Mouse (Mus musculus) limb, embryonic 13.5 days (tissue): ENCODE measurements around the gene Pin4. TPM values are rescaled to one million over a fixed set of nuclear protein-coding genes. Genes with fewer than 3 reads are reported as not detected.

Experiments used
- ATAC-seq: fragments of 200-750 bp; cut with Nextera tagmentation; 2 replicates; pipeline ENCODE4 v1.8.0; 2017; ENCODE audit warnings: low read depth, moderate number of reproducible peaks, moderate TSS enrichment; ENCODE audit not compliant: low FRiP score
- H3K27ac ChIP-seq: fragments of 300-500 bp; sonication (generic); 2 replicates; pipeline ENCODE4 v1.5.1; 2015; ENCODE audit warnings: inconsistent platforms, mild to moderate bottlenecking, moderate library complexity
- H3K27me3 ChIP-seq: fragments of 300-500 bp; sonication (generic); 2 replicates; pipeline ENCODE4 v1.6.1; 2015; ENCODE audit warnings: mild to moderate bottlenecking, inconsistent platforms
- H3K36me3 ChIP-seq: fragments of 300-500 bp; sonication (generic); 2 replicates; pipeline ENCODE4 v1.6.1; 2015; ENCODE audit warnings: inconsistent platforms, mild to moderate bottlenecking, moderate library complexity
- H3K4me1 ChIP-seq: fragments of 300-500 bp; sonication (generic); 2 replicates; pipeline ENCODE4 v1.6.1; 2015; ENCODE audit warnings: inconsistent platforms
- H3K4me2 ChIP-seq: fragments of 300-500 bp; sonication (generic); replicated peaks from 2 replicates; pipeline ENCODE4 v1.6.1; 2015; ENCODE audit warnings: inconsistent platforms, mild to moderate bottlenecking, moderate library complexity
- H3K4me3 ChIP-seq: fragments of 300-500 bp; sonication (generic); 2 replicates; pipeline ENCODE4 v1.5.1; 2015; ENCODE audit warnings: moderate library complexity, mild to moderate bottlenecking, inconsistent platforms
- H3K9ac ChIP-seq: fragments of 300-500 bp; sonication (generic); 2 replicates; pipeline ENCODE4 v1.6.1; 2015; ENCODE audit warnings: mild to moderate bottlenecking, inconsistent platforms
- H3K9me3 ChIP-seq: fragments of 300-500 bp; sonication (generic); 2 replicates; pipeline ENCODE4 v1.6.1; 2016; ENCODE audit warnings: inconsistent platforms
- WGBS: fragments of 180-500 bp; shearing (Covaris S2); methylation state at CpG from one replicate; pipeline ENCODE4 v1.1.7; 2015; 5-methylcytosine and 5-hydroxymethylcytosine counted together
- polyA plus RNA-seq: library from polyadenylated mRNA; unstranded; fragments of >200 nt; fragmentation: Nextera tagmentation; extraction: Ambion mirVana; gene quantifications from 2 replicates; pipeline ENCODE4 v1.2.1, GENCODE M21; 2015

Pin4 gene
- 74.8 and 75.3 TPM in 2 replicates for polyA plus RNA-seq

GRCm38 (mm10) chrX:102119042-102119864 lies at the start of gene Pin4:
Gene Pin4 (plus strand): TSS chrX:102119447.
- Histone ChIP-seq H3K27me3 (peaks cover 10% of the 10 kb centered on the region; the same call in 1 of the 2 replicates), H3K4me2 (peak within 1 kb of the TSS; percentile 68), H3K9ac (peak within 1 kb of the TSS; percentile 73), H3K27ac (no peak within 1 kb of the TSS), H3K4me3 (peak within 1 kb of the TSS; percentile 64), H3K4me1 (0 out of 2 replicates have a peak, but pooled peaks cover 2% of the 10 kb centered on the region), H3K36me3 (peaks cover 13% of the 10 kb centered on the region), H3K9me3 (no peaks in the 10 kb centered on the region)
- peak; percentile 99 for ATAC-seq
- 17% methylated on average over 30 of the region's 30 CpGs for WGBS

DNA sequence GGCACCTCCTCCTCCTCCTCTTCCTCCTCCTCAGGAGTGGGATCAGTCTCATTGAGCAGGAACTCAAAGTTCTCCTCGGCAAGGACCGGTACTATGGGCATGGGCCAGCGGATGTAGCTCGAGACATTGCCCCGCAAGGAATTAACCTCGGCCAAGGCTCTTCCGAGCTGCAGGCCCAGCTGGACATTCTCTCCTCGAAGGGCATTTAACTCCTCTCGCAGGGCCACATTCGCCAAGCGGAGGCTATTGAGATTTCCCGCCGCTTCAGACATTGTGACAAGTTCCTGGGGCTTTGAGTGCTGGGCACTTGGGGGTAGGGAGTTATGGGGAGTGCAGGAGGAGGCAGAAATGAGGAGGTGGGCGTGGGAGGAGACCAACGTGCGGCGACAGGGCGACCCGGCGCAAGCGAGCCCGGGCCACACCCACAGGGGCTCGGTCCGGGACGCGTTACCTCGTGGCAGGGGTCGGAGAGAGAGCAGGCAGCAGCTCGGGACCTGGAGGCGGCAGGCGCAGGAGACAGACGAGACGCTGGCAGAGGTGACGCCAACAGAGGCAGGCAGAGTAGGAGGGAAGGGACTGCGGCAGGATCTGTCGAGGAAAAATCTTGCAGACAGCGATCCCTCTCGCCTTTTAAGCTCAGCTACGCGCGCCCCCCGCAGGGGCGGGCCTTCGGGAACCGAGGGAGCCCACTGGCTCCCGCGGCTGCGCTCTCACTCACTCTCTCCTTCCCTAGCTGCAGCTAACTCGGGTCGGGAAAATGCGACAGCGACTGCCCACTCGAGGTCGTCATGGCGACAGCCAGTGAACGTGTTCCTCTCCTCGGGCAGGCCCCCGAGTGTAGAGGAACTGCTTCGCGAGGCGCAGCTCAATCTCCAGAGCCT lies 48.4 kb upstream of the Pin4 start, which contains the start of gene Rtl5:
Gene Rtl5 (minus strand): TSS at position 714 of the 881 bp plus-strand sequence.
- H3K27ac ChIP-seq, result peak within 1 kb of the TSS; percentile 74
- no peaks in the 10 kb centered on the region for H3K9me3 ChIP-seq
- peak; percentile 93 for ATAC-seq
- 16% methylated on average over 60 of the region's 61 CpGs for WGBS
- H3K4me1 ChIP-seq, result peaks cover 3% of the 10 kb centered on the region; the same call in 1 of the 2 replicates
- H3K27me3 ChIP-seq, result peaks cover 56% of the 10 kb centered on the region
- peak within 1 kb of the TSS; percentile 71 for H3K9ac ChIP-seq
- no peaks in the 10 kb centered on the region for H3K36me3 ChIP-seq
- peak within 1 kb of the TSS; percentile 54 for H3K4me3 ChIP-seq
- H3K4me2 ChIP-seq, result peak within 1 kb of the TSS; percentile 69

GRCm38 (mm10) chrX:102071517-102071916 lies 47.7 kb upstream of the Pin4 start:
- Histone ChIP-seq H3K36me3 (no peaks in the 10 kb centered on the region), H3K27ac (peak overlapping the region; percentile 74; the same call in 1 of the 2 replicates), H3K4me3 (peak overlapping the region; percentile 54), H3K9me3 (no peaks in the 10 kb centered on the region), H3K27me3 (peaks cover 53% of the 10 kb centered on the region; the same call in 1 of the 2 replicates), H3K9ac (0 out of 2 replicates have a peak overlapping the region, but pooled peaks have one; percentile 71), H3K4me2 (peak overlapping the region; percentile 69), H3K4me1 (peaks cover 3% of the 10 kb centered on the region; the same call in 1 of the 2 replicates)
- ATAC-seq, result 0 out of 2 replicates have a peak, but pooled peaks have one; percentile 2
- 23% methylated on average over 2 of the region's 2 CpGs for WGBS

- Histone ChIP-seq H3K27ac (no peak overlapping the region), H3K36me3 (peaks cover 5% of the 10 kb centered on the region; the same call in 1 of the 2 replicates), H3K4me1 (peaks cover 3% of the 10 kb centered on the region; the same call in 1 of the 2 replicates), H3K27me3 (peaks cover 42% of the 10 kb centered on the region; the same call in 1 of the 2 replicates), H3K4me2 (no peak overlapping the region), H3K4me3 (no peak overlapping the region), H3K9me3 (no peaks in the 10 kb centered on the region), H3K9ac (no peak overlapping the region)
- WGBS, result 83% methylated on average over 14 of the region's 14 CpGs
- ATAC-seq, result no peak
Observed at GRCm38 (mm10) chrX:102073605-102074325, 45.5 kb upstream of the Pin4 start.

- no peak overlapping the region for H3K27ac ChIP-seq
- ATAC-seq, result no peak
- WGBS, result 81% methylated on average over 5 of the region's 5 CpGs
- peaks cover 5% of the 10 kb centered on the region; the same call in 1 of the 2 replicates for H3K36me3 ChIP-seq
- H3K4me1 ChIP-seq, result peaks cover 3% of the 10 kb centered on the region; the same call in 1 of the 2 replicates
- no peak overlapping the region for H3K9ac ChIP-seq
- H3K4me2 ChIP-seq, result no peak overlapping the region
- no peaks in the 10 kb centered on the region for H3K9me3 ChIP-seq
- no peak overlapping the region for H3K4me3 ChIP-seq
- peaks cover 40% of the 10 kb centered on the region; the same call in 1 of the 2 replicates for H3K27me3 ChIP-seq
Observed at GRCm38 (mm10) chrX:102074435-102074834, 44.8 kb upstream of the Pin4 start.

DNA sequence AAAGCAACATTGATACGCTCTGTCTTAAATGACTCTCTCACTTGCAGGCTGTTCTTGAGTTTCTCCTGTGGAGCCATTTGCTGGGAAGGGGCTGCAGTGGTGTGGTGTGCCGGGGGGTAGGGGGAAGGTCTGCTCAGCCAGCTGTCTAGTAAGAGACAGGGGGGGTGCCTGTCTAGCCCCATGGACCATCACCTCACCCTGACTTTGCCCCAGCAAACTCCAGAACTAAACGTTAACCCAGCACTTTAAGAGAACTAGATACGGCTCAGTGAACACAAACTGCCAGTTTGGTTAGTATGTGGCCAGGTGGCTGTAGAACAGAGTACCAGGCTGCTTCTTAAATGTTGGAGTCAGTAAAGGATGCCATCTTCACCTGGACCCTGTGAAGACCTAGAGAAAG lies 44.1 kb upstream of the Pin4 start:
- H3K4me1 ChIP-seq, result peaks cover under 1% of the 10 kb centered on the region; the same call in 1 of the 2 replicates
- peaks cover 41% of the 10 kb centered on the region; the same call in 1 of the 2 replicates for H3K27me3 ChIP-seq
- H3K4me2 ChIP-seq, result no peak overlapping the region
- ATAC-seq, result no peak
- H3K27ac ChIP-seq, result no peak overlapping the region
- H3K9me3 ChIP-seq, result no peaks in the 10 kb centered on the region
- H3K4me3 ChIP-seq, result no peak overlapping the region
- H3K36me3 ChIP-seq, result peaks cover 5% of the 10 kb centered on the region; the same call in 1 of the 2 replicates
- no peak overlapping the region for H3K9ac ChIP-seq
- 68% methylated on average over 4 of the region's 4 CpGs for WGBS

- Histone ChIP-seq H3K4me1 (peaks cover 10% of the 10 kb centered on the region), H3K27ac (no peak overlapping the region), H3K27me3 (peaks cover 23% of the 10 kb centered on the region; the same call in 1 of the 2 replicates), H3K9ac (no peak overlapping the region), H3K9me3 (no peaks in the 10 kb centered on the region), H3K36me3 (peaks cover 5% of the 10 kb centered on the region; the same call in 1 of the 2 replicates), H3K4me2 (no peak overlapping the region), H3K4me3 (no peak overlapping the region)
- 80% methylated on average over 7 of the region's 7 CpGs for WGBS
- no peak for ATAC-seq
Observed at GRCm38 (mm10) chrX:102076886-102077765, 42.1 kb upstream of the Pin4 start.

GRCm38 (mm10) chrX:102081076-102081475 lies 38.2 kb upstream of the Pin4 start:
- peak overlapping the region; percentile 33; the same call in 1 of the 2 replicates for H3K27ac ChIP-seq
- no peak overlapping the region for H3K4me2 ChIP-seq
- H3K9me3 ChIP-seq, result no peaks in the 10 kb centered on the region
- H3K4me3 ChIP-seq, result no peak overlapping the region
- peaks cover 8% of the 10 kb centered on the region; the same call in 1 of the 2 replicates for H3K36me3 ChIP-seq
- no peak overlapping the region for H3K9ac ChIP-seq
- 49% methylated on average over 10 of the region's 10 CpGs for WGBS
- H3K27me3 ChIP-seq, result peaks cover 24% of the 10 kb centered on the region; the same call in 1 of the 2 replicates
- H3K4me1 ChIP-seq, result peaks cover 12% of the 10 kb centered on the region
- no peak for ATAC-seq

GRCm38 (mm10) chrX:102081573-102082279 lies 37.5 kb upstream of the Pin4 start:
- no peak overlapping the region for H3K9ac ChIP-seq
- peak overlapping the region; percentile 69; the same call in 1 of the 2 replicates for H3K27ac ChIP-seq
- peaks cover 30% of the 10 kb centered on the region; the same call in 1 of the 2 replicates for H3K27me3 ChIP-seq
- no peak overlapping the region for H3K4me3 ChIP-seq
- peaks cover 12% of the 10 kb centered on the region for H3K4me1 ChIP-seq
- peaks cover 8% of the 10 kb centered on the region; the same call in 1 of the 2 replicates for H3K36me3 ChIP-seq
- ATAC-seq, result peak; percentile 91
- H3K9me3 ChIP-seq, result no peaks in the 10 kb centered on the region
- 42% methylated on average over 7 of the region's 7 CpGs for WGBS
- H3K4me2 ChIP-seq, result no peak overlapping the region

- no peak for ATAC-seq
- peak overlapping the region; percentile 69; the same call in 1 of the 2 replicates for H3K27ac ChIP-seq
- 46% methylated on average over 5 of the region's 5 CpGs for WGBS
Observed at GRCm38 (mm10) chrX:102082340-102082739, 36.9 kb upstream of the Pin4 start.

More at GRCm38 (mm10) chrX:102082340-102082739, 36.9 kb upstream of the Pin4 start:
- peaks cover 12% of the 10 kb centered on the region for H3K4me1 ChIP-seq
- H3K9ac ChIP-seq, result no peak overlapping the region
- no peaks in the 10 kb centered on the region for H3K9me3 ChIP-seq
- no peak overlapping the region for H3K4me2 ChIP-seq
- peaks cover 32% of the 10 kb centered on the region; the same call in 1 of the 2 replicates for H3K27me3 ChIP-seq
- H3K4me3 ChIP-seq, result no peak overlapping the region
- H3K36me3 ChIP-seq, result peaks cover 8% of the 10 kb centered on the region; the same call in 1 of the 2 replicates
